ENCODE assay signal across 8 mouse cellular contexts in genomic region chr16:55151726-55152125, GRCm38 (mm10).
DNase-seq lines count a peak whose midpoint lies in the region; ATAC-seq and TF ChIP-seq lines count a peak whose summit lies in the region.

No protein-coding gene starts in this region.

- WGBS in kidney, adult 2 months, result 52% methylated on average over 4 of the region's 4 CpGs
- 44% methylated on average over 4 of the region's 4 CpGs for WGBS in kidney, embryonic 16.5 days
- WGBS in limb, embryonic 13.5 days, result 29% methylated on average over 4 of the region's 4 CpGs

- peak; percentile 38 for DNase-seq in kidney, adult 2 months
- DNase-seq in kidney, adult 11 months, result no peak
- DNase-seq in telencephalon, adult 2 months (ENCODE audit: low read depth, low spot score), result peak; percentile 50
- no peak for DNase-seq in urinary bladder, postnatal 14 days (ENCODE audit: low spot score)
- no peak for DNase-seq in cerebellum, postnatal 36 days

- H3K27me3 ChIP-seq in kidney, adult 2 months (replicated peaks; ENCODE audit: control insufficient read depth, insufficient read depth, low read length), result no peaks in the 10 kb centered on the region
- no peaks in the 10 kb centered on the region for H3K27me3 ChIP-seq in kidney, embryonic 16.5 days (ENCODE audit: insufficient read depth, low read length)
- no peaks in the 10 kb centered on the region for H3K27me3 ChIP-seq in limb, embryonic 13.5 days

- no peak overlapping the region for H3K27ac ChIP-seq in kidney, adult 2 months (ENCODE audit: insufficient read depth, low read depth, low read length)
- no peak overlapping the region for H3K27ac ChIP-seq in cortical plate, adult 2 months (ENCODE audit: insufficient read depth, low read length)
- no peak overlapping the region for H3K27ac ChIP-seq in kidney, embryonic 16.5 days (ENCODE audit: low read length)
- no peak overlapping the region for H3K27ac ChIP-seq in limb, embryonic 13.5 days

- TF ChIP-seq POLR2A in kidney, adult 2 months (IDR thresholded peaks at IDR 0.05; ENCODE audit: low read depth, low read length), result no peak
- no peak for TF ChIP-seq POLR2A in cortical plate, adult 2 months (IDR thresholded peaks at IDR 0.05; ENCODE audit: extremely low read depth, insufficient read depth, low read length)

- H3K36me3 ChIP-seq in kidney, adult 2 months (ENCODE audit: control insufficient read depth, insufficient read depth, low read length), result no peaks in the 10 kb centered on the region
- no peaks in the 10 kb centered on the region for H3K36me3 ChIP-seq in kidney, embryonic 16.5 days (ENCODE audit: insufficient read depth, low read length)
- H3K36me3 ChIP-seq in limb, embryonic 13.5 days, result no peaks in the 10 kb centered on the region

- ATAC-seq in kidney, embryonic 16.5 days (ENCODE audit: low FRiP score, low TSS enrichment), result 0 out of 2 replicates have a peak, but pooled peaks have one; percentile 42
- peak; percentile 59 for ATAC-seq in limb, embryonic 13.5 days (ENCODE audit: low FRiP score, low read depth)

- H3K9me3 ChIP-seq in kidney, embryonic 16.5 days (ENCODE audit: low read length), result no peaks in the 10 kb centered on the region
- H3K9me3 ChIP-seq in limb, embryonic 13.5 days, result no peaks in the 10 kb centered on the region

- H3K9ac ChIP-seq in kidney, embryonic 16.5 days (replicated peaks; ENCODE audit: low read length), result no peak overlapping the region
- no peak overlapping the region for H3K9ac ChIP-seq in limb, embryonic 13.5 days

- H3K4me2 ChIP-seq in kidney, embryonic 16.5 days (replicated peaks; ENCODE audit: low read depth, low read length), result no peak overlapping the region
- H3K4me2 ChIP-seq in limb, embryonic 13.5 days (replicated peaks), result peak overlapping the region; percentile 23; the same call in 1 of the 2 replicates

- no peak; the same call in 1 of the 2 replicates for TF ChIP-seq CTCF in kidney, adult 2 months (conservative IDR thresholded peaks at IDR 0.05; ENCODE audit: insufficient read depth, insufficient read length, low read depth, low read length)
- TF ChIP-seq CTCF in cortical plate, adult 2 months (IDR thresholded peaks at IDR 0.05; ENCODE audit: extremely low read depth, insufficient read depth, low read length), result peak; percentile 46

- no peak overlapping the region for H3K4me3 ChIP-seq in kidney, adult 2 months (ENCODE audit: insufficient read depth, low read depth, low read length)
- no peak overlapping the region for H3K4me3 ChIP-seq in cortical plate, adult 2 months (ENCODE audit: insufficient read depth, low read length)
- no peak overlapping the region for H3K4me3 ChIP-seq in kidney, embryonic 16.5 days (ENCODE audit: low read length)
- no peak overlapping the region for H3K4me3 ChIP-seq in limb, embryonic 13.5 days

- no peaks in the 10 kb centered on the region for H3K4me1 ChIP-seq in kidney, adult 2 months (ENCODE audit: control insufficient read depth, insufficient read depth, low read length)
- 0 out of 2 replicates have a peak, but pooled peaks cover 1% of the 10 kb centered on the region for H3K4me1 ChIP-seq in cortical plate, adult 2 months (ENCODE audit: control insufficient read depth, insufficient read depth, low read length)
- no peaks in the 10 kb centered on the region for H3K4me1 ChIP-seq in kidney, embryonic 16.5 days (ENCODE audit: insufficient read depth, low read length)
- H3K4me1 ChIP-seq in limb, embryonic 13.5 days, result peaks cover 11% of the 10 kb centered on the region

Comparison
In these comparisons a context has a peak if more than half of its experiments do, and no peak if none do; other contexts are left out.
1. DNase-seq: peak in kidney, adult 2 months (single experiment) and telencephalon, adult 2 months (single experiment); none in kidney, adult 11 months (single experiment), urinary bladder, postnatal 14 days (single experiment) and cerebellum, postnatal 36 days (0 of 2).